Mouse (Mus musculus) heart, embryonic 10.5 days (tissue): ENCODE results near the gene Hes6. TPM values are rescaled to one million over a fixed set of nuclear protein-coding genes. Genes with fewer than 3 reads are reported as not detected.

ENCODE experiments used
- DNase-seq: peaks from one replicate; pipeline ENCODE4 v3.0.0-alpha.2; 2017; ENCODE audit warnings: low spot score
- H3K27ac ChIP-seq: fragments of 300-500 bp; sonication (generic); 2 replicates; pipeline ENCODE4 v1.5.1; 2016; ENCODE audit warnings: mild to moderate bottlenecking
- H3K27me3 ChIP-seq: fragments of 300-500 bp; sonication (generic); 2 replicates; pipeline ENCODE4 v1.6.1; 2016; ENCODE audit warnings: mild to moderate bottlenecking; ENCODE audit not compliant: poor library complexity, insufficient read depth, severe bottlenecking
- H3K36me3 ChIP-seq: fragments of 300-500 bp; sonication (generic); 2 replicates; pipeline ENCODE4 v1.6.1; 2016; ENCODE audit warnings: mild to moderate bottlenecking, moderate library complexity
- H3K4me1 ChIP-seq: fragments of 300-500 bp; sonication (generic); 2 replicates; pipeline ENCODE4 v1.6.1; 2016; ENCODE audit warnings: mild to moderate bottlenecking
- H3K4me3 ChIP-seq: fragments of 300-500 bp; sonication (generic); 2 replicates; pipeline ENCODE4 v1.5.1; 2016; ENCODE audit warnings: mild to moderate bottlenecking, moderate library complexity
- H3K9me3 ChIP-seq: fragments of 300-500 bp; sonication (generic); 2 replicates; pipeline ENCODE4 v1.6.1; 2016; ENCODE audit warnings: mild to moderate bottlenecking, moderate library complexity
- WGBS: fragments of 180-500 bp; shearing (Covaris S2); methylation state at CpG from one replicate; pipeline ENCODE4 v1.1.7; 2016; 5-methylcytosine and 5-hydroxymethylcytosine counted together
- polyA plus RNA-seq: library from polyadenylated mRNA; unstranded; fragments of >200 nt; fragmentation: Nextera tagmentation; extraction: Ambion mirVana; gene quantifications from 2 replicates; pipeline ENCODE4 v1.2.1, GENCODE M21; 2016

Gene Hes6
- polyA plus RNA-seq, 1 experiment from 2014 or later: 70.6 TPM

GRCm38 (mm10) chr1:91436380-91437082, 22.7 kb upstream of the Hes6 start:
- DNase-seq: no peak
- no peaks in the 10 kb centered on the region for H3K27me3 ChIP-seq
- WGBS: 83% methylated on average over 6 of the region's 6 CpGs
- peak overlapping the region; percentile 50; the same call in 1 of the 2 replicates for H3K27ac ChIP-seq
- H3K9me3 ChIP-seq: no peaks in the 10 kb centered on the region
- peaks cover 16% of the 10 kb centered on the region for H3K4me1 ChIP-seq
- peaks cover 40% of the 10 kb centered on the region; the same call in 1 of the 2 replicates for H3K36me3 ChIP-seq
- H3K4me3 ChIP-seq: no peak overlapping the region

- H3K4me1 ChIP-seq: peaks cover 16% of the 10 kb centered on the region
- H3K27ac ChIP-seq: peak overlapping the region; percentile 50; the same call in 1 of the 2 replicates
- H3K4me3 ChIP-seq: no peak overlapping the region
- H3K36me3 ChIP-seq: peaks cover 38% of the 10 kb centered on the region; the same call in 1 of the 2 replicates
- H3K9me3 ChIP-seq: no peaks in the 10 kb centered on the region
- no peaks in the 10 kb centered on the region for H3K27me3 ChIP-seq
- 83% methylated on average over 13 of the region's 13 CpGs for WGBS
- no peak for DNase-seq
Observed at GRCm38 (mm10) chr1:91435606-91436130, 21.8 kb upstream of the Hes6 start.

DNA sequence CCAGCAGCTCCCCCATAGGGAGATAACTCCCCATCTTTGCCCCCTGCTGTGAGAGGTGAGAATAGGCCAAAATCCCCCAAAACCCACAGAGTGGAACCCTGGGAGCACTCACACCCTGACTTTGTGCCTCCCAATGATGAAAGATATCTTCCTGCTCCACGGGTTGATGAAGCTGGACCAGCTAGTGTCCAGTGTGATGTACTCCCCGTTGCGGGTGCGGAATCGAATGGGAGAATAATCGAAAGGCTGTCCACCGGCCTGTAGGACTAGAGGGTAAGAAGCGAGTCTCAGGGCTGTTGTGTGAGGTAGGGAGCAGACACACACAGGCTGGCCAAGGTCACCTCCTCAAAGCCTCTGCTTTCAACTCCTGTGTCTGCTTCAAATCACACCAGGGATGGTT, 21.1 kb upstream of the Hes6 start:
- H3K27me3 ChIP-seq: no peaks in the 10 kb centered on the region
- 0 out of 2 replicates have a peak overlapping the region, but pooled peaks have one; percentile 12 for H3K27ac ChIP-seq
- H3K4me1 ChIP-seq: peaks cover 16% of the 10 kb centered on the region
- 86% methylated on average over 8 of the region's 8 CpGs for WGBS
- peaks cover 33% of the 10 kb centered on the region; the same call in 1 of the 2 replicates for H3K36me3 ChIP-seq
- no peak overlapping the region for H3K4me3 ChIP-seq
- H3K9me3 ChIP-seq: no peaks in the 10 kb centered on the region
- no peak for DNase-seq

DNA sequence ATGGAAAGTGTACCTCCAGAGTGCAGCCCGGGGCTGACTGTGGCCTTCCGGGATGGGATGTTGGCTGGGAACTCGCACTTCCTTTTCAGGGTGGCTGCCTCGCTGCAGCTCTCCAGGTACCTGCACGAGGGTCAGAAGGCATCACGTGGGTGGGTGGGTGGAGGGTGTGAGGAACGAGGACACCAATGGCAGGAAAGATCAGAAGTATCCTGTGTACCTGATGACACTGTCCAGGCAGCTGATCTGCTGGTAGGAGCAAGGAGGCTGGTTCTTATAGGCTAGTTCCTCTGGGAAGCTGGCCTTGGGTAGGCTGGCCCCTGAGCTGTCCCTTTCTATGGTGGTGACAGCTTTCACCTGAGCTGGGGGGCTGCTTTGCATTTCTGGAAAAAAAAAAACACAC, 16.9 kb upstream of the Hes6 start:
- no peaks in the 10 kb centered on the region for H3K27me3 ChIP-seq
- DNase-seq: no peak
- H3K27ac ChIP-seq: no peak overlapping the region
- H3K4me1 ChIP-seq: peaks cover 9% of the 10 kb centered on the region
- WGBS: 77% methylated on average over 7 of the region's 7 CpGs
- no peak overlapping the region for H3K4me3 ChIP-seq
- H3K9me3 ChIP-seq: no peaks in the 10 kb centered on the region
- peaks cover 42% of the 10 kb centered on the region for H3K36me3 ChIP-seq

GRCm38 (mm10) chr1:91429212-91429611, 15.4 kb upstream of the Hes6 start:
- H3K36me3 ChIP-seq: peaks cover 29% of the 10 kb centered on the region
- H3K4me3 ChIP-seq: no peak overlapping the region
- no peaks in the 10 kb centered on the region for H3K9me3 ChIP-seq
- no peak overlapping the region for H3K27ac ChIP-seq
- no peak for DNase-seq
- no peaks in the 10 kb centered on the region for H3K27me3 ChIP-seq
- H3K4me1 ChIP-seq: 0 out of 2 replicates have a peak, but pooled peaks cover 4% of the 10 kb centered on the region
- WGBS: 89% methylated on average over 10 of the region's 10 CpGs

GRCm38 (mm10) chr1:91428614-91429013, 14.8 kb upstream of the Hes6 start:
- WGBS: 45% methylated on average over 4 of the region's 4 CpGs
- Histone ChIP-seq H3K27me3 (no peaks in the 10 kb centered on the region), H3K4me1 (0 out of 2 replicates have a peak, but pooled peaks cover 6% of the 10 kb centered on the region), H3K36me3 (peaks cover 29% of the 10 kb centered on the region), H3K27ac (no peak overlapping the region), H3K4me3 (no peak overlapping the region), H3K9me3 (no peaks in the 10 kb centered on the region)
- DNase-seq: peak; percentile 82

DNA sequence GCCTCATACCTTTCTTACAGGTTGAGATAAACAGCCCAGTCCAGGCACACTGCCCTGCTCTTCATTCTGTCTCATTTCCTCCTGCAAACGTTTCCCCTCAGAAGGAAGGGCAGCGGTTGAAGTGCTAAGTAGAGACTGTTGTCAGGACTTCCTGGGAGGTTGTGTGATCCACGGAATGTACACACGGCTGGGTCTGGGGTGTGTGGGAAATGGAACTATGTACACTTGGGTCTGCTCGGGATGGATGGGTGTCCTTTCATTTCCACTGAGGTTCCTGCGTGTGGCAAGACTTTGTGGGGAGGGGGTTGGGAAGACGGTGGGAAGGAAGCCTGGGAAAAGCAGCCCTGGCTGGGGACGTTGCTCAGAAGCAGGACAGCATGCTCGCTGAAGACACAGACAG, 12.6 kb upstream of the Hes6 start:
- 72% methylated on average over 9 of the region's 9 CpGs for WGBS
- Histone ChIP-seq H3K9me3 (no peaks in the 10 kb centered on the region), H3K4me1 (0 out of 2 replicates have a peak, but pooled peaks cover 9% of the 10 kb centered on the region), H3K36me3 (peaks cover 28% of the 10 kb centered on the region), H3K27ac (no peak overlapping the region), H3K27me3 (no peaks in the 10 kb centered on the region), H3K4me3 (no peak overlapping the region)
- no peak for DNase-seq

DNA sequence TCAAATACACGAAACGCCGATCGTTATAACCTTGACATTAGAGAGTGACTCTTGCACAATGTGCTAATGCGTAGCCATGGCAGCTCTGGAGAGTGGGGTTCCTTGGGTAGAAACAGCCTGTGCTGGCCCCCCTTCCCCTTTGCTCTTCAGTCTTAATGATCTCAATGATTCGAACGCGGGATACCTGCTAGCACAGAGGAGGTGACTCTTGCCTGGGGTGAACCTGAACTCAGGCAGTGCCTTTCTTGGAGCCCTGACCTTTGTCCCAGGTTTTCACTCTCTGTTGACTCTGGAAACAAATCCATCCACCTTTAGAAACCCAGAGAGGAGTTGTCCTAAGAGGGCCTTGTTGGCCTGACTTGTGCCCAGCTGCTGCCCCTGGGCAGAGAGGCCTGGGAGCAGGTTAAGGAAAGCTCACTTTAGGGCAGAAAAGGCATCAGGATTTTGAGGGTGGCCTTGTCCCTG, 6.8 kb upstream of the Hes6 start:
- Histone ChIP-seq H3K4me1 (0 out of 2 replicates have a peak, but pooled peaks cover 13% of the 10 kb centered on the region), H3K27me3 (0 out of 2 replicates have a peak, but pooled peaks cover 3% of the 10 kb centered on the region), H3K9me3 (no peaks in the 10 kb centered on the region), H3K27ac (no peak overlapping the region), H3K4me3 (no peak overlapping the region), H3K36me3 (peaks cover 29% of the 10 kb centered on the region; the same call in 1 of the 2 replicates)
- 94% methylated on average over 8 of the region's 8 CpGs for WGBS
- no peak for DNase-seq

DNA sequence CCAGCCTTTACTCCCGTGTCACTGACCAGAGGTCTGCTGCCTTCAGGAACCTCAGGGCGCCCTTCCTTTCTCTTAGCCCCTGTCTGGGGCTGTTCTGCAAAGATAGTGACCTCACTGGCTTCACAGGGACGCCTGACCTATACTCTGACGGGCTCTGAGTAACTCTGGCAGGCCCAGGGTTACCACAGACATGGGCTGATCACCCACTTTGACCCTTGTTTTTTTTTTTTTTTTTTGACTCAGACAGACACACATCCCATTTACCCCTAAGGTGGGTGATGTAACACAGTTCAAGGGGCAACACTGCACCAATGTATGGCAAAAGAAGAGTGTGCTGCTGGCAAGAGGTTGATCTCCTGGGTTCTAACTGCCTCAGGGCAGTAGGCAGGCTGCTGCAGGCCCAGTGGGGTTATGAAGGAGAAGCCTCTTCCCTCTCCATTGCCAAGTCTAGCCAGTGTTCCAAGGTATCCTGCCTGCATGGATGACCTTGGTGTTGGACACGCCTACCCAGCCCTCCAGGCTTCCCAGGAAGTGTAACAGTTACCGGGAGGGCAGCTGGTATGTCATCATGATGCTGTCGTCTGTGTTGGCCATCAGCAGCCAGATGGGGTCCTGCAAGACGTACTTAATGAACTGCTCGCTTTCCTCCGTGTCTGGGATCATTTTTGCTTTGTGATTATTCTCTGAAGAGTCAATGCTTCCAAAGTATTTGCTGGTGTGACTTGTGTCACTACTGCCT, 6.2 kb upstream of the Hes6 start:
- Histone ChIP-seq H3K27me3 (0 out of 2 replicates have a peak, but pooled peaks cover 3% of the 10 kb centered on the region), H3K4me1 (peaks cover 17% of the 10 kb centered on the region), H3K4me3 (no peak overlapping the region), H3K36me3 (peaks cover 29% of the 10 kb centered on the region; the same call in 1 of the 2 replicates), H3K9me3 (no peaks in the 10 kb centered on the region), H3K27ac (no peak overlapping the region)
- no peak for DNase-seq
- WGBS: 63% methylated on average over 10 of the region's 10 CpGs

DNA sequence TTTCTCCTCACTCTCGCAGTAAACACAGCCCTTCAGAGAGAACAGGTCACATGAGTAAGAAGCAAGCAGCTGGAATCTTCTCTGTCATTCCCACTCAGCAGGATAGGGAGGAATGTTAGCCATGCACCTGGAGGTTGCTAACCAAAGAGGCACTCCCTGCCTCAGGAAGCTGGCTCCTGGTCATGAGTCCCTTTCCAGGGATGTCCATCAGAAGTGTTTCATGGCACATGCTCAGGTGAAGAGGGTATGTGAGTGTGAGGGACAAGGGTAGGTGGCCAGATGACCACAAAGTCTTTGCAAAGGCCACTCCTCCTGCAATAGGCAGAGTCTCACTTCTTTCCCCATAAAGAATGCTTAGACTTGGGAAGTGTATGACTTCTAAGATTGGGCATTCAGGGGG, 4.2 kb upstream of the Hes6 start:
- DNase-seq: no peak
- no peaks in the 10 kb centered on the region for H3K9me3 ChIP-seq
- no peak overlapping the region for H3K4me3 ChIP-seq
- H3K27me3 ChIP-seq: 0 out of 2 replicates have a peak, but pooled peaks cover 3% of the 10 kb centered on the region
- WGBS: 63% methylated on average over 1 of the region's 1 CpGs
- peaks cover 20% of the 10 kb centered on the region; the same call in 1 of the 2 replicates for H3K36me3 ChIP-seq
- H3K27ac ChIP-seq: no peak overlapping the region
- H3K4me1 ChIP-seq: peaks cover 30% of the 10 kb centered on the region

DNA sequence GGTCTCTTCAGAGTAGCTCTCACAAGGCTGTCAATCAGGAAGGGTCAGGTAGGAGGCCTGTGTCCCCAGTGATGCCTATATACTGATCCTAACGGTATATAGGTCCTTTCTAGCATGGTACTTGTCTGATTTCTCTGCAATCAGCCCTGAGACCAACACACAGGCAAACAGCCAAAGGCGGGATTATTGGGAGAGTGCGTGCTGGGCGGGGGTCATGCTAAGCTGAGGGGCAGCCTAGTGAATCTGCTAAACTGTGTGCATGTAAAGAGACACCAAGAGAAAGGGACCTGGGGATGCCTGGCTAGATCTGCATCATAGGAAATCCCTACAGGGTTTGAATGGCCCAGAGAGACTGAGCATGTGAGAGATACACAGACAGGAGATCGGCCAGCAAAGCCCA, 1.5 kb upstream of the Hes6 start:
- WGBS: 83% methylated on average over 5 of the region's 5 CpGs
- no peak for DNase-seq
- no peak overlapping the region for H3K4me3 ChIP-seq
- no peaks in the 10 kb centered on the region for H3K9me3 ChIP-seq
- H3K27ac ChIP-seq: peak overlapping the region; percentile 92; the same call in 1 of the 2 replicates
- H3K4me1 ChIP-seq: peaks cover 44% of the 10 kb centered on the region
- H3K27me3 ChIP-seq: 0 out of 2 replicates have a peak, but pooled peaks cover 3% of the 10 kb centered on the region
- peaks cover 17% of the 10 kb centered on the region; the same call in 1 of the 2 replicates for H3K36me3 ChIP-seq

GRCm38 (mm10) chr1:91414903-91415302, 1.1 kb upstream of the Hes6 start:
- H3K36me3 ChIP-seq: peaks cover 17% of the 10 kb centered on the region; the same call in 1 of the 2 replicates
- peaks cover 44% of the 10 kb centered on the region for H3K4me1 ChIP-seq
- H3K9me3 ChIP-seq: no peaks in the 10 kb centered on the region
- peak overlapping the region; percentile 75; the same call in 1 of the 2 replicates for H3K4me3 ChIP-seq
- DNase-seq: no peak
- WGBS: 71% methylated on average over 4 of the region's 4 CpGs
- H3K27me3 ChIP-seq: 0 out of 2 replicates have a peak, but pooled peaks cover 3% of the 10 kb centered on the region
- H3K27ac ChIP-seq: peak overlapping the region; percentile 92
